Mouse (Mus musculus) inflammation-experienced regulatory T-cells, adult 6 months (primary cell): ENCODE measurements around the gene Wdr77. TPM values are rescaled to one million over a fixed set of nuclear protein-coding genes. Genes with fewer than 3 reads are reported as not detected.
"Not testable (repeated sequence)": the region's sequence is repeated elsewhere in the genome, so short reads cannot be mapped to it uniquely, and the experiment has no call there.

Experiments
- ATAC-seq: one replicate; pipeline ENCODE4 v1.8.0; 2017
- polyA plus RNA-seq, 3 experiments: library from polyadenylated mRNA; unstranded; fragments of 100-300 nt; shearing (Covaris generic); gene quantifications; one replicate each; pipeline ENCODE4 v1.2.1; 2017

Gene Wdr77
- polyA plus RNA-seq, result 10 to 100 TPM; 43.7 to 76.5 (median 68.7) TPM

GRCm38 (mm10) chr3:105958974-105959580 lies at the start of gene Wdr77:
Wdr77 (plus strand) TSS chr3:105959369.
- ATAC-seq, result peak; percentile 93

GRCm38 (mm10) chr3:105910519-105911190 lies 48.5 kb upstream of the Wdr77 start:
- peak; percentile 95 for ATAC-seq

DNA sequence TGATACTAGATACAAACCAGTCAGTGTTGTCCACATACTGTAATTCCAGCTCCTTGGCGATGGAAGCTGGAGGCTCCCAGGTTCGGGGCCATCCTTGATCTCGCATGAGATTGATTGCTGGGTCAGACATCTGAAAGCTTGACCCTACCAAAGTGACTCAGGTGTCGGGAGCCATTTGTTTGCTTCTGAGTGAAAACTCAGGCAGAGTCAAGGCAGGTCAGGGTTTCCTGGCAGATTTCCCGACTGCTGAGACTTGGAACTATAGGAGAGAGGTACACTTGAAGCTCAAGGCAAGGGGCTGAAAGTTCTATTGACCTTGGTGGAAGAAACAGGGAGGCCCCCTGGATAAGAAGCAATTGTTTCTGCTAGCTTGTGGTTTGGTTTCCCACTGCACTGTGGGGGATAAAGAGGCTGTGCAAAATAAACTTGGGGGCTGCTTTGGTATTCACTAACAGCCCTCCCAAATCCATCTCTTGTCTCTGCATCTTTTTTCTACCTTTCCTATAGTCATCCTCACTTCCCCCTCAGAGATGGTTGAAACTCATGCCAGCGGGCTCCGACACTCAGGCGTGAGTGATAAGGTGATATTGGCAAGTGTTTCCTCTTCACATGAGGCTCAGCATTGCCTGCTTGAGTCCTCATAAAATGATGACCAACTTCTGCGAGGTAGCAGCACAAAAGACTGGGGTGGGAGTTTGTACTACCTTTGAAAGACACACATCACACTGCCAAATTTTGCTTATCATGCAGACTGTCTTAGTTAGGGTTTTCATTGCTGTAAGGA lies 46.9 kb upstream of the Wdr77 start:
- ATAC-seq, result no peak

- ATAC-seq, result no peak
Observed at GRCm38 (mm10) chr3:105913839-105914681, 45.1 kb upstream of the Wdr77 start.

- ATAC-seq, result no peak
Observed at GRCm38 (mm10) chr3:105915281-105915680, 43.9 kb upstream of the Wdr77 start.

DNA sequence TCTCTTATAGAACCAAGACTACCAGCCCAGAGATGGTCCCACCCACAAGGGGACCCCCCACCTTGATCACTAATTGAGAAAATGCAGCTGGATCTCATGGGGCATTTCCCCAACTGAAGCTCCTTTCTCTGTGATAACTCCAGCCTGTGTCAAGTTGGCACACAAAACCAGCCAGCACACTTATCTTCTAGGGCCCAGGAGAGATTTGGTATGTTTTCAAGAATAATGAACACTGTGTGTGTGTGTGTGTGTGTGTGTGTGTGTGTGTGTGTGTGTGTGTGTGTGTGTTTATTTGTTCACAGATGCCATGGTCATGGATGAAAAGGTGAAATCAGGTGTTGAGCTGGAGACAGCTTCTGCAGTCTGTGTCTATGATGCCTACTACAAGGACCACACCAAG lies 42.7 kb upstream of the Wdr77 start:
- not testable (repeated sequence) for ATAC-seq

- no peak for ATAC-seq
Observed at GRCm38 (mm10) chr3:105917656-105918354, 41.4 kb upstream of the Wdr77 start.

DNA sequence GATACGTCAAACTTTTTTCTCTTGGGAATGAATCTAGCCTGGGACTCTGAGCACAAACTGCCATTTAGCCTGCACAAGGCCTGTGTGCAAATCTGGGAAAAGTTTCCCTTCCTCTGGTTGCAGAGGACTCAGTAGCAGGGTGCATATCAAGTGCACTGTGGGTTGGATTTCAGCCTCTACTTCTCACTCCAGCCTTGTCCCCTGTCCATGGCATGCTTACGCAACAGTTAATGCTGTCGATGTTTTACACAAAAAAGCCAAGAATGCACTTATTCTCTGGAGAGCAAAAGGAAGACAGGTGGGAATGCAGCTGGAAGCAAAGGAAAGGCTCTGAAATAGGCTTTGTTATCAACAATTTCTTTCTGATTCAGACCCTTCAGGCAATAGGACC lies 40.8 kb upstream of the Wdr77 start:
- ATAC-seq, result no peak

DNA sequence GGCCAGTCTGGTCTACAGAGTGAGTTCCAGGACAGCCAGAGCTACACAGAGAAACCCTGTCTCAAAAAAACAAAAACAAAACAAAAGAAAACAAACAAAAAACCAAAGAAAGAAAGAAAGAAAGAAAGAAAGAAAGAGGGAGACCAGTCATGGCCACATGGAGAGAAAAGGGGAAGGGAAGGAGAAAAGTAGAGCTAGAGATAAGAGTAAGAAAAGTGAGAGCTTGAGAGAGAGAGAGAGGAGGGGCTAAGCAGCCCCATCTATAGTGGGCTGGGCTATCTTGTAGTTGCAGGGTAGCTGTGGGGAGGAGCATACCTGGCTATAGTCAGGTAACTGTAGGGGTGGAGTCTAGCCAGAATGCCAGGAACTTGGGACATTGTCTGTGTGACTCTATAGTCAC lies 38.4 kb upstream of the Wdr77 start:
- ATAC-seq, result not testable (repeated sequence)

DNA sequence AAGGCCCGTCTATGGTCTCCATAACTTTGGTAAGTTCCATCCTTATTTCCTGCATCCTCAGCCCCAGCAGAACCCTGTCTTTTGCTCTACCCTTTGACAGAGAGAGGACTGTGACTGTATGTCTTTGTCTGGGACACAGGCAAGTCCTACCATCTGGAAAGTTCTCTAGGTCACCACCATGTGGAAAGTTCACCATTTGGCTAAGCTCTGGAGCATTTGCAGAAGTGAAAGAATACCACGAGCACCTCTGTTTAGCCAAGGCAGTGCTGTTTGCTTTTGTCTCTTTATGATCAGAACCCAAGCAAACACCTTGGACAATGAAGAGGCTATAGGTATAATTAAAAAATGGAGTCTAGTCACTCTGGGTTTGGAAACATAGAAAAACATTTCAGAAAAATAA lies 37.2 kb upstream of the Wdr77 start:
- ATAC-seq, result no peak

- ATAC-seq, result no peak
Observed at GRCm38 (mm10) chr3:105924616-105925015, 34.6 kb upstream of the Wdr77 start.

DNA sequence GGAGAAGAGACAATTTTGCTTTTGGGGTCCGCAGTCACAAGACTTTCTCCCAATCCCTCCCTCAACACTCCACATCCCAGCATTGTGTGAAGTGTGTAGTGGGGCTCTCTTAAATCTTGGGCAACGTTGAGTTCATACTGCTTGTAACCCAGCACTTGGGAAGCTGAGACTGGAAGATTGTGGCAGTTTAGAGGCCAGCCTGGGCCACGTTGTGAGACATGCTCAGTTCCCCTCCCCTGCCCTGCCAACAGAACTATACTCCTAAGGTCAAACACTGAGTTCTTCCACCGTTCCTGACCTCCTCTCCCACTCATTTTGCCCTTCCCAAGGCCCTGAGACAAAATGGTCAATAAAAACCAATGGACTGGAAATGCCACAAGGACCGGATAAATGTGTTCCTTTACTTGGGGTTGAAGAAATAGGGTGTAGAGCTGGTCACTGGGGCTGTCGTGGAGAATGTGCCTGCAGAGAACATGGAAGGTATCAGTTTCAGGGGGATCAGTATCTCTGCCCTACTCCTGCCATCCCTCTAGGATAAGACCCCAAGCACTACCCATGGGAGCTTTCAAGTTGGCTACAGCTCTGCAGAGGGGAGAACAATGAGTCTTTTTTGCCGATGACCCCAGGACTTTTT lies 31.5 kb upstream of the Wdr77 start:
- ATAC-seq, result no peak

DNA sequence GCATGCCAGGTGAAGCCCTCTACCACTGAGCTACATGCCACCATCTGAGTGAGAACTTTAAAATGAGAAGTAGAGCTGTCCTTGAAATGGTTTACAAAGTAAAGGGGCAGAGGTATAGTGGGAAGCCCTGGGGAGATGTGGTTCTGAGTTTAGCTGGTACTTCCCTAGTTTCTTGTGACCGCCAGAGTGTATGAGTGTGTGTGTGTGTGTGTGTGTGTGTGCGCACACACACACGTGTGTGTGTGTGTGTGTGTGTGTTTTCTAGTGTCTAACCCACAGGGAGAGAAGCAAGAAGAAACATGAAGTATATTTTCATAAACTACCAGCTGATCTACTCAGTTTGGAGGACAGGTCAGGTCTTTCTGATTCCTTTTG lies 31.0 kb upstream of the Wdr77 start:
- no peak for ATAC-seq

DNA sequence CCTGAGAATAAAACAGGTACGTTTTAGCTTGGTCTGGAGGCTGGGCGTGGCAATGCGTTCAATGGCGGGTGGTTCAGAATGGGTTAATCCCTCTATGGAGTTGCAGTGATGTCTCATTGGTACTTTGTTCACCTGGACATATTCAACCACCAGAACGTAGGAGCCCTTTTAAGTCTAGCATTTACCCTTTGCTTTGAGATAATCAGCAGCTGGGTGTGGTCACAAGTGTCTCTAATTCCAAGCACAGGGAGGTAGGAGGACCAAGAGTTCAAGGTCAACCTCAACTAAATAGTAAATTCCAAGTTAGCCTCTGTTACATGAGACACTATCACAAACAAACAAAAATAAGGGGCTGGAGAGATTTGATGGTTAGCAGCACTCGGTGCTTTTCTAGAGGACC lies 30.4 kb upstream of the Wdr77 start:
- ATAC-seq, result no peak

DNA sequence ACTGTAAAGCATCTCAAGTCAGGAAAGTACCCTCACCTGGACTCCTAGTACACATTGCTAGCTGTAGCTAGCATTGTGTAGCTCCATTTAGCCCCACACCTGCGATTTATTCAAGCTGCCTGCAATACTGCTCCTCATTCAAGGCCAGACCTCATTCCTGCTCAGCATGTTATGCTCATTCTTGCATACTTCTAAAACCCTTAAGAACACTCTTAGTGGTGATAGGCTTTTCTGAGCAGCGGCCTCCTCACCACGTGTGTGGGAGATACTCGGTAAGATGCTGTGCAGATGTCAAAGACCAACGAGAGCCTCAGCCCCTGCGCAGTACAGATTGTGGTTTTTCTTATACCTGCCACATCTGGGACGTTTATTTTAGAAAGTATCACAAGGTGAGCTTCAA lies 29.3 kb upstream of the Wdr77 start:
- no peak for ATAC-seq

- no peak for ATAC-seq
Observed at GRCm38 (mm10) chr3:105931095-105931494, 28.1 kb upstream of the Wdr77 start.

- ATAC-seq, result no peak
Observed at GRCm38 (mm10) chr3:105932240-105933071, 26.7 kb upstream of the Wdr77 start, which contains the start of gene I830077J02Rik. I830077J02Rik (minus strand) TSS chr3:105932664.

- no peak for ATAC-seq
Observed at GRCm38 (mm10) chr3:105933926-105934325, 25.2 kb upstream of the Wdr77 start.

DNA sequence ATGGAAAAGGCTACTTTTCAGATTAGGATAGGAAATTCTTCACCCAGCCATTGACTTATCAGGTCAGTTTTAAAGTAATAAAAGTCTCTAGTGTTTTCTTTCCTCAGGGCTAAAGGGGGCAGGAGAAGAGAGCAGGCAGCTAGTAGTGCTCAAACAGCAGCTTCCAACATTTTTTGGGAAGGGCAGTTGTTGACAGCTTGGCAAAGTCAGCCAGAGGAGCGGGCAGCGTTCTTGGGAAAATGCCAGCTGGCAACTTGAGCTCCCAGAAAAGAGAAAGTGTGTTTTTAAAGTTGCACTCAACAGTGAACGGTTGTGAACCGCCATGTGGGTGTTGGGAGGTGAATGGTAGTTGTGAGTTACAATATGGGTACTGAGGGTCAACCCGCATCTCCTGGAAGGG lies 24.1 kb upstream of the Wdr77 start:
- no peak for ATAC-seq

GRCm38 (mm10) chr3:105936111-105936510 lies 23.1 kb upstream of the Wdr77 start:
- ATAC-seq, result no peak

- no peak for ATAC-seq
Observed at GRCm38 (mm10) chr3:105951348-105951747, 7.8 kb upstream of the Wdr77 start.
